Mouse (Mus musculus) ES-Bruce4 (cell line): ENCODE results near the gene Man2b2.
"Not testable (repeated sequence)": the region's sequence is repeated elsewhere in the genome, so short reads cannot be mapped to it uniquely, and the experiment has no call there.

ENCODE experiments used
- EP300 ChIP-seq: IDR thresholded peaks from 2 replicates; pipeline ENCODE4 v1.6.1; 2011; ENCODE audit warnings: low read depth, low read length; ENCODE audit not compliant: insufficient read depth
- POLR2A ChIP-seq: IDR thresholded peaks from one replicate; pipeline ENCODE4 v1.8.1; 2011; ENCODE audit warnings: low read length; ENCODE audit not compliant: insufficient read depth

DNA sequence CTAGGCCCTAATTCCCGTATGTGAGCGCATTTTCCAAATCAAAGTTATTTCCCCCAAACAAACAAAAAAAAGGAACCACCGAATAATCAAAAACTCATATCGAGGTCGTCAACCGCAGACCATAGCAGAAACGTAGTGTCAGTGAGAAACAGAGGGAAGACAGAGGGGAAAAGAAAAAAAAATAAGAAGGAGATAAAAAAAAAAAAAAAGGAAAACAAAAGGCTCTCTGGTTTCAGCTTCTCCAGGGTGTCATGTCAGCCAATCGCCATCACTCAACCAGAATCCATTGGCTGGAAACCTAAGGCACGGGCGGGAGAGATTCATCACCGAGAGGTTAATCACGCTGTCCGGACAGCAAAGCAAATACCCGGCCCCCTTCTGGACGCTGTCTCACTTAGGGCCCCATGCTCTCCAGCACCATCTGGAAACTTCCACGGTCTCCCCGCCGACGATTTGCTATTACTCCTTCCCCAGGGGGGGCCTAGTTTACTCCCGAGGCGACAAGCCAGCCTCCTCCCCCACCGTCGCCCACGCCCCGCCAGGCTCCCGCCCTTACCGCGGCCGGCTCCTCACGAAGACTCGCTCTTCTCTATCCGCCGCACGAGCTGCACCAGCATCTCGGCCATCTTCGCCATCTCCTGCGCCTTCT lies 34.7 kb downstream of the Man2b2 start:
- not testable (repeated sequence) for TF ChIP-seq POLR2A, EP300
